Mouse (Mus musculus): ENCODE measurements around the gene Abcb8.

DNA sequence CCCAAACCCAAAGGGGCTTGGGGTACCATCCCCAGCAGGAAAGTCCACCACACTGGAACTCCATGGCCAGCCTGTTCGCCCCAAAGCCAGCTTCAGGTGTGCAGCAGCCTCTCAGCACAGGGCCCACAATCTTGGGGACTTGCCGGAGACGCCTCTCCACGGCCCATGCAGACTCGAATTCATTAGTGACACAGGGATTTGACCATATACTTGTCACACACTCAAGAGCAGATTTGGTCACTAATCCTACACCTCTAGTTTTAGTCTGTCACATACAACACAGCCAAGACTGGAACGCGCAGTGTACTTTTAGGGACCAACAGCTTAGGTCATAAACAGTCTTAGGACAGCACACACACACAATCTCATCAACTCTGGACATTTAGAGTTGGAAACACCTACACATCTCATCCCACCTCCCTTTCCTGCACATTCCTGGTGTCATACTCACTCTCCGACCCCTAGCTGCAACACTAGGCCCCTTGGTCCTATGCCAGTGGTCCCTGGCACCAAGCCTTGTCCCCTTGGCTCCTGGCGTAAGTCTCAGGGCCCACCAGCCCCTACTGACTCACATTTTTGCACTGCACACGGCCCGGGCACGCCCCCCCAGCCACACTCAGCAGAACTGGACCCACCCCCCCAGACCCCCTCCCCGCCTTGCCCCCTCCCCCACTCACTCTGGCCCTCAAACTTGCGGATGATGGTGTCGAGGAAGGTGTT is 42.8 kb upstream of the Abcb8 start:
- TF ChIP-seq CTCF (IDR thresholded peaks at IDR 0.05; ENCODE audit: low read depth, low read length) (no peak), POLR2A (IDR thresholded peaks at IDR 0.05; ENCODE audit: extremely low read depth, insufficient read depth, low read length) (no peak)

Data from liver, adult 2 months (tissue).